Mouse (Mus musculus) stomach, postnatal 0 days (tissue): ENCODE results near the gene Tmem150c. TPM values are rescaled to one million over a fixed set of nuclear protein-coding genes. Genes with fewer than 3 reads are reported as not detected.

Experiments used
- ATAC-seq: fragments of 200-750 bp; cut with Nextera tagmentation; 2 replicates; pipeline ENCODE4 v1.8.0; 2017; ENCODE audit not compliant: low FRiP score, low TSS enrichment
- DNase-seq: peaks from one replicate; pipeline ENCODE4 v3.0.0-alpha.2; 2016; ENCODE audit warnings: low spot score
- H3K27ac ChIP-seq: fragments of 300-500 bp; sonication (generic); replicated peaks from 2 replicates; pipeline ENCODE4 v1.5.1; 2014; ENCODE audit warnings: mild to moderate bottlenecking, control low read depth
- H3K27me3 ChIP-seq: fragments of 300-500 bp; sonication (generic); 2 replicates; pipeline ENCODE4 v1.6.1; 2014; ENCODE audit warnings: low read length; ENCODE audit not compliant: control insufficient read depth, insufficient read depth
- H3K36me3 ChIP-seq: fragments of 300-500 bp; sonication (generic); 2 replicates; pipeline ENCODE4 v1.6.1; 2014; ENCODE audit warnings: low read length, mixed read lengths; ENCODE audit not compliant: control insufficient read depth, insufficient read depth
- H3K4me1 ChIP-seq: fragments of 300-500 bp; sonication (generic); replicated peaks from 2 replicates; pipeline ENCODE4 v1.6.1; 2014; ENCODE audit warnings: antibody characterized with exemption; ENCODE audit not compliant: control insufficient read depth, insufficient read depth
- H3K4me2 ChIP-seq: fragments of 300-500 bp; sonication (generic); replicated peaks from 2 replicates; pipeline ENCODE4 v1.6.1; 2014; ENCODE audit warnings: low read depth, mild to moderate bottlenecking, control low read depth, moderate library complexity
- H3K4me3 ChIP-seq: fragments of 300-500 bp; sonication (generic); 2 replicates; pipeline ENCODE4 v1.5.1; 2014; ENCODE audit warnings: low read depth, low read length, control low read depth
- H3K9ac ChIP-seq: fragments of 300-500 bp; sonication (generic); 2 replicates; pipeline ENCODE4 v1.6.1; 2014; ENCODE audit warnings: mild to moderate bottlenecking, low read length, control low read depth, mixed read lengths
- H3K9me3 ChIP-seq: fragments of 300-500 bp; sonication (generic); 2 replicates; pipeline ENCODE4 v1.6.1; 2016; ENCODE audit warnings: low read length; ENCODE audit not compliant: control insufficient read depth
- CTCF ChIP-seq: IDR thresholded peaks from 2 replicates; pipeline ENCODE4 v1.5.1; 2016; ENCODE audit warnings: antibody characterized with exemption, low read depth, mild to moderate bottlenecking, moderate library complexity
- EP300 ChIP-seq: optimal IDR thresholded peaks from 2 replicates; pipeline ENCODE3; 2016; ENCODE audit warnings: antibody characterized with exemption
- WGBS: fragments of 180-500 bp; shearing (Covaris S2); extraction: QIAGEN DNeasy Blood & Tissue Kit; methylation state at CpG from one replicate; pipeline ENCODE4 v1.1.7; 2014; 5-methylcytosine and 5-hydroxymethylcytosine counted together
- polyA plus RNA-seq: library from polyadenylated mRNA; unstranded; fragments of >200 nt; fragmentation: Nextera tagmentation; extraction: Ambion mirVana; gene quantifications from 2 replicates; pipeline ENCODE4 v1.2.1, GENCODE M21; 2015

The Tmem150c gene
- polyA plus RNA-seq, 1 experiment from 2014 or later, result 2.4 TPM

GRCm38 (mm10) chr5:100085097-100085496 lies 74.5 kb downstream of the Tmem150c start:
- H3K4me1 ChIP-seq, result no peaks in the 10 kb centered on the region
- no peak overlapping the region for H3K4me3 ChIP-seq
- H3K27me3 ChIP-seq, result no peaks in the 10 kb centered on the region
- no peak overlapping the region for H3K27ac ChIP-seq
- H3K9ac ChIP-seq, result no peak overlapping the region
- ATAC-seq, result no peak
- DNase-seq, result no peak
- no peak overlapping the region for H3K4me2 ChIP-seq
- TF ChIP-seq CTCF, result no peak
- no peak for TF ChIP-seq EP300
- no peaks in the 10 kb centered on the region for H3K9me3 ChIP-seq
- WGBS, result 32% methylated on average over 8 of the region's 8 CpGs
- no peaks in the 10 kb centered on the region for H3K36me3 ChIP-seq

- no peak overlapping the region for H3K9ac ChIP-seq
- TF ChIP-seq EP300 (no peak), CTCF (no peak)
- no peak overlapping the region for H3K4me2 ChIP-seq
- H3K36me3 ChIP-seq, result no peaks in the 10 kb centered on the region
- H3K9me3 ChIP-seq, result no peaks in the 10 kb centered on the region
- ATAC-seq, result no peak
- 48% methylated on average over 12 of the region's 12 CpGs for WGBS
- H3K27ac ChIP-seq, result no peak overlapping the region; the same call in 1 of the 2 replicates
- H3K27me3 ChIP-seq, result no peaks in the 10 kb centered on the region
- no peak for DNase-seq
- no peaks in the 10 kb centered on the region for H3K4me1 ChIP-seq
- no peak overlapping the region for H3K4me3 ChIP-seq
Observed at GRCm38 (mm10) chr5:100083953-100084562, 75.5 kb downstream of the Tmem150c start.

- H3K36me3 ChIP-seq, result no peaks in the 10 kb centered on the region
- no peaks in the 10 kb centered on the region for H3K9me3 ChIP-seq
- ATAC-seq, result no peak
- WGBS, result 80% methylated on average over 4 of the region's 4 CpGs
- no peak for TF ChIP-seq CTCF
- no peak for TF ChIP-seq EP300
- H3K27ac ChIP-seq, result no peak overlapping the region
- no peaks in the 10 kb centered on the region for H3K4me1 ChIP-seq
- H3K4me3 ChIP-seq, result no peak overlapping the region
- DNase-seq, result no peak
- H3K27me3 ChIP-seq, result no peaks in the 10 kb centered on the region
- H3K9ac ChIP-seq, result no peak overlapping the region
- H3K4me2 ChIP-seq, result no peak overlapping the region
Observed at GRCm38 (mm10) chr5:100082006-100082405, 77.6 kb downstream of the Tmem150c start.

GRCm38 (mm10) chr5:100079931-100080275 lies 79.7 kb downstream of the Tmem150c start:
- ATAC-seq (no peak), DNase-seq (no peak)
- no peak overlapping the region for H3K27ac ChIP-seq
- H3K4me1 ChIP-seq, result no peaks in the 10 kb centered on the region
- H3K27me3 ChIP-seq, result no peaks in the 10 kb centered on the region
- WGBS, result 76% methylated on average over 8 of the region's 8 CpGs
- H3K9ac ChIP-seq, result no peak overlapping the region
- no peaks in the 10 kb centered on the region for H3K9me3 ChIP-seq
- H3K36me3 ChIP-seq, result no peaks in the 10 kb centered on the region
- 0 out of 2 replicates have a peak overlapping the region, but pooled peaks have one; percentile 31 for H3K4me3 ChIP-seq
- TF ChIP-seq CTCF (no peak), EP300 (no peak)
- no peak overlapping the region for H3K4me2 ChIP-seq

GRCm38 (mm10) chr5:100079040-100079930 lies 80.3 kb downstream of the Tmem150c start:
- TF ChIP-seq EP300, result no peak
- no peak for TF ChIP-seq CTCF
- H3K27me3 ChIP-seq, result no peaks in the 10 kb centered on the region
- peak overlapping the region; percentile 31 for H3K4me3 ChIP-seq
- no peaks in the 10 kb centered on the region for H3K36me3 ChIP-seq
- 22% methylated on average over 36 of the region's 36 CpGs for WGBS
- no peaks in the 10 kb centered on the region for H3K9me3 ChIP-seq
- no peak overlapping the region for H3K27ac ChIP-seq
- ATAC-seq (peak; percentile 39; the same call in 1 of the 2 replicates), DNase-seq (peak; percentile 35)
- peak overlapping the region; percentile 31; the same call in 1 of the 2 replicates for H3K9ac ChIP-seq
- H3K4me2 ChIP-seq, result peak overlapping the region; percentile 55
- no peaks in the 10 kb centered on the region for H3K4me1 ChIP-seq

GRCm38 (mm10) chr5:100074571-100074970 lies 85.0 kb downstream of the Tmem150c start:
- DNase-seq (no peak), ATAC-seq (no peak)
- WGBS, result 48% methylated on average over 4 of the region's 4 CpGs
- Histone ChIP-seq H3K36me3 (peaks cover 4% of the 10 kb centered on the region; the same call in 1 of the 2 replicates), H3K4me3 (no peak overlapping the region), H3K4me1 (no peaks in the 10 kb centered on the region), H3K27me3 (no peaks in the 10 kb centered on the region), H3K9me3 (no peaks in the 10 kb centered on the region), H3K4me2 (no peak overlapping the region), H3K9ac (no peak overlapping the region), H3K27ac (no peak overlapping the region)
- no peak for TF ChIP-seq EP300
- peak; percentile 63 for TF ChIP-seq CTCF
